Mouse (Mus musculus) hindbrain, embryonic 16.5 days (tissue): ENCODE results near the gene St8sia4. TPM values are rescaled to one million over a fixed set of nuclear protein-coding genes. Genes with fewer than 3 reads are reported as not detected.
"Not testable (repeated sequence)": the region's sequence is repeated elsewhere in the genome, so short reads cannot be mapped to it uniquely, and the experiment has no call there.

Experiments
- ATAC-seq: fragments of 200-750 bp; cut with Nextera tagmentation; 2 replicates; pipeline ENCODE4 v1.8.0; 2017; ENCODE audit warnings: moderate TSS enrichment, moderate library complexity
- H3K27ac ChIP-seq: fragments of 300-500 bp; sonication (generic); 2 replicates; pipeline ENCODE4 v1.5.1; 2014; ENCODE audit warnings: low read depth, mild to moderate bottlenecking, control low read depth, low read length, moderate library complexity
- H3K27me3 ChIP-seq: fragments of 300-500 bp; sonication (generic); replicated peaks from 2 replicates; pipeline ENCODE4 v1.6.1; 2014; ENCODE audit warnings: low read length; ENCODE audit not compliant: control insufficient read depth, insufficient read depth
- H3K36me3 ChIP-seq: fragments of 300-500 bp; sonication (generic); 2 replicates; pipeline ENCODE4 v1.6.1; 2014; ENCODE audit warnings: mild to moderate bottlenecking, low read length, moderate library complexity, mixed read lengths; ENCODE audit not compliant: control insufficient read depth, insufficient read depth
- H3K4me1 ChIP-seq: fragments of 300-500 bp; sonication (generic); 2 replicates; pipeline ENCODE4 v1.6.1; 2014; ENCODE audit warnings: low read depth, low read length; ENCODE audit not compliant: control insufficient read depth, insufficient read depth
- H3K4me2 ChIP-seq: fragments of 300-500 bp; sonication (generic); 2 replicates; pipeline ENCODE4 v1.6.1; 2014; ENCODE audit warnings: mild to moderate bottlenecking, low read length, control low read depth, moderate library complexity
- H3K4me3 ChIP-seq: fragments of 300-500 bp; sonication (generic); 2 replicates; pipeline ENCODE4 v1.5.1; 2014; ENCODE audit warnings: mild to moderate bottlenecking, low read length, control low read depth, moderate library complexity
- H3K9ac ChIP-seq: fragments of 300-500 bp; sonication (generic); 2 replicates; pipeline ENCODE4 v1.6.1; 2014; ENCODE audit warnings: low read depth, mild to moderate bottlenecking, control low read depth, low read length, moderate library complexity
- H3K9me3 ChIP-seq: fragments of 300-500 bp; sonication (generic); 2 replicates; pipeline ENCODE4 v1.6.1; 2014; ENCODE audit warnings: mild to moderate bottlenecking, low read length, moderate library complexity; ENCODE audit not compliant: control insufficient read depth
- WGBS: fragments of 180-500 bp; shearing (Covaris S2); extraction: QIAGEN DNeasy Blood & Tissue Kit; methylation state at CpG from one replicate; pipeline ENCODE4 v1.1.7; 2014; 5-methylcytosine and 5-hydroxymethylcytosine counted together
- polyA plus RNA-seq: library from polyadenylated mRNA; unstranded; fragments of >200 nt; fragmentation: Nextera tagmentation; extraction: Ambion mirVana; gene quantifications from 2 replicates; pipeline ENCODE4 v1.2.1, GENCODE M21; 2015

The St8sia4 gene
- polyA plus RNA-seq, 1 experiment from 2014 or later: 28.5 TPM

GRCm38 (mm10) chr1:95572619-95573540 is 94.5 kb downstream of the St8sia4 start:
- Histone ChIP-seq H3K36me3 (no peaks in the 10 kb centered on the region), H3K9me3 (no peaks in the 10 kb centered on the region), H3K9ac (no peak overlapping the region), H3K27me3 (no peaks in the 10 kb centered on the region), H3K4me2 (no peak overlapping the region), H3K4me1 (no peaks in the 10 kb centered on the region), H3K27ac (no peak overlapping the region), H3K4me3 (no peak overlapping the region)
- WGBS: 90% methylated on average over 9 of the region's 9 CpGs
- no peak for ATAC-seq

- Histone ChIP-seq H3K36me3 (no peaks in the 10 kb centered on the region), H3K27me3 (no peaks in the 10 kb centered on the region), H3K4me2 (no peak overlapping the region), H3K27ac (no peak overlapping the region), H3K9ac (no peak overlapping the region), H3K4me1 (no peaks in the 10 kb centered on the region), H3K4me3 (no peak overlapping the region), H3K9me3 (no peaks in the 10 kb centered on the region)
- ATAC-seq: no peak
- 77% methylated on average over 1 of the region's 1 CpGs for WGBS
Measured at GRCm38 (mm10) chr1:95571106-95571505, 96.3 kb downstream of the St8sia4 start.

GRCm38 (mm10) chr1:95554556-95554955 is 112.8 kb downstream of the St8sia4 start:
- ATAC-seq: not testable (repeated sequence)

GRCm38 (mm10) chr1:95541460-95541859 is 125.9 kb downstream of the St8sia4 start:
- Histone ChIP-seq H3K4me2 (no peak overlapping the region), H3K36me3 (no peaks in the 10 kb centered on the region), H3K27ac (no peak overlapping the region), H3K27me3 (no peaks in the 10 kb centered on the region), H3K4me3 (no peak overlapping the region), H3K9me3 (no peaks in the 10 kb centered on the region), H3K9ac (no peak overlapping the region), H3K4me1 (no peaks in the 10 kb centered on the region)
- 62% methylated on average over 3 of the region's 3 CpGs for WGBS
- ATAC-seq: no peak

More at GRCm38 (mm10) chr1:95554556-95554955, 112.8 kb downstream of the St8sia4 start:
- H3K36me3 ChIP-seq, H3K9ac ChIP-seq, H3K4me3 ChIP-seq, H3K4me1 ChIP-seq, H3K4me2 ChIP-seq, H3K27me3 ChIP-seq, H3K9me3 ChIP-seq, H3K27ac ChIP-seq: not testable (repeated sequence)
